Mouse (Mus musculus): ENCODE data around the gene Socs7. TPM values are rescaled to one million over a fixed set of nuclear protein-coding genes. Genes with fewer than 3 reads are reported as not detected.

The Socs7 gene
- polyA plus RNA-seq, 1 experiment from 2014 or later: 3.6 TPM

DNA sequence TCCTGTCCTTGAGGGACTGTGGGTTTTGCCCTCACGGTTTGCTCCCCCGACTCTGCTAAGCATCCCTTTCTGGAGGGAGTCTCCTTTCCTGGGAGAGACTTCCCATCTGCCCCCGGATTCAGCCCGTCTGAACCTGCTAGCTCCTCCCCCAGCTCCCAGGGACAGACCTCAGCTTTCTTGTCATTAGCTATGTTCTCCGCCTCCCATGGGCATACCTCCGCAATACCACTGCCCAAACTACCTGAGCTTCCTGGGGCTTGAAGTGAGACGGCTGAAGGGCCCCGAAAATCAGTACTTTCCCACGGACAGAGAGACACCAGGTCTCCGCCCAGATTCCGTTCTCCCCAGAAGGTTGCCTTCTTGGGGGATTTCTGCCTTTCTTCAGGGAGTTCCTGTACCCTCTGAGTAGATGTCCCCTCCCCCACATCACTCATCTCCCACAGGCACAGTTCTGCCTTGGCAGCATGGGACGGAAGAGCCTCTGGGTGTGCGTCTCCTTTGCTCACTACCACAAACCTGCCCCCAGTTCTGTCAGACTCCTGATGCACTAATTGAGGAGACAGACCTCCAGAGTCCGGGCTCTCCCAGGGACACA is 25.5 kb upstream of the Socs7 start:
- no peak overlapping the region for H3K27ac ChIP-seq (ENCODE audit: low read depth, low read length)
- no peaks in the 10 kb centered on the region for H3K4me1 ChIP-seq (replicated peaks; ENCODE audit: control insufficient read depth, insufficient read depth, low read length)
- H3K4me2 ChIP-seq (replicated peaks; ENCODE audit: low read depth, low read length): no peak overlapping the region
- ATAC-seq (ENCODE audit: low FRiP score) (no peak), DNase-seq (ENCODE audit: low spot score) (no peak)
- H3K36me3 ChIP-seq (ENCODE audit: control insufficient read depth, insufficient read depth, low read length): no peaks in the 10 kb centered on the region
- no peak overlapping the region for H3K4me3 ChIP-seq (ENCODE audit: low read depth, low read length)
- H3K27me3 ChIP-seq (ENCODE audit: control insufficient read depth, insufficient read depth, low read length): no peaks in the 10 kb centered on the region; the same call in 1 of the 2 replicates
- 70% methylated on average over 14 of the region's 14 CpGs for WGBS
- no peak overlapping the region for H3K9ac ChIP-seq (ENCODE audit: low read depth, low read length)
- no peaks in the 10 kb centered on the region for H3K9me3 ChIP-seq (ENCODE audit: control insufficient read depth, low read length)

DNA sequence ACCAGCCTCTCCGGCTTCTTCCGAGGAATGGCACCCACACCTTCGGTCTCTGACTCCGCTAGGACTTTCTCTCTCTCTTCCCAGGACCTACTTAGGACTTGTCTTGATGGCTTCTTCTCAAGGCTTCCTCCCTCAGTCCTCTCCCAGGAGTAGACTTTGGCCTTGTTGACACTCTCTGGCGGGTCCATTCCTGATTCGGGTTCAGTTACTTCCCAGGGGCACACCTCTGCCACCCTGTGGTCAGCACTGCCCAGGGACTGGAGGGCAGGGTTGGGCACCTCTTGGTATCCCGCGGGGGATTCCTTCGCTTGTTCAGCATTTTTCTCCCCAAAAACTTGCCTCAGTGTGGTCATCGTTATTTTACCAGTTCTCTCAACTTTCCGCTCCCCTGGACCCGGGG is 25.0 kb upstream of the Socs7 start:
- H3K4me1 ChIP-seq (replicated peaks; ENCODE audit: control insufficient read depth, insufficient read depth, low read length): no peaks in the 10 kb centered on the region
- no peak overlapping the region for H3K27ac ChIP-seq (ENCODE audit: low read depth, low read length)
- DNase-seq (ENCODE audit: low spot score) (no peak), ATAC-seq (ENCODE audit: low FRiP score) (no peak)
- H3K9ac ChIP-seq (ENCODE audit: low read depth, low read length): no peak overlapping the region
- no peaks in the 10 kb centered on the region for H3K36me3 ChIP-seq (ENCODE audit: control insufficient read depth, insufficient read depth, low read length)
- H3K4me3 ChIP-seq (ENCODE audit: low read depth, low read length): no peak overlapping the region
- WGBS: 87% methylated on average over 12 of the region's 12 CpGs
- no peak overlapping the region for H3K4me2 ChIP-seq (replicated peaks; ENCODE audit: low read depth, low read length)
- no peaks in the 10 kb centered on the region; the same call in 1 of the 2 replicates for H3K27me3 ChIP-seq (ENCODE audit: control insufficient read depth, insufficient read depth, low read length)
- H3K9me3 ChIP-seq (ENCODE audit: control insufficient read depth, low read length): no peaks in the 10 kb centered on the region

DNA sequence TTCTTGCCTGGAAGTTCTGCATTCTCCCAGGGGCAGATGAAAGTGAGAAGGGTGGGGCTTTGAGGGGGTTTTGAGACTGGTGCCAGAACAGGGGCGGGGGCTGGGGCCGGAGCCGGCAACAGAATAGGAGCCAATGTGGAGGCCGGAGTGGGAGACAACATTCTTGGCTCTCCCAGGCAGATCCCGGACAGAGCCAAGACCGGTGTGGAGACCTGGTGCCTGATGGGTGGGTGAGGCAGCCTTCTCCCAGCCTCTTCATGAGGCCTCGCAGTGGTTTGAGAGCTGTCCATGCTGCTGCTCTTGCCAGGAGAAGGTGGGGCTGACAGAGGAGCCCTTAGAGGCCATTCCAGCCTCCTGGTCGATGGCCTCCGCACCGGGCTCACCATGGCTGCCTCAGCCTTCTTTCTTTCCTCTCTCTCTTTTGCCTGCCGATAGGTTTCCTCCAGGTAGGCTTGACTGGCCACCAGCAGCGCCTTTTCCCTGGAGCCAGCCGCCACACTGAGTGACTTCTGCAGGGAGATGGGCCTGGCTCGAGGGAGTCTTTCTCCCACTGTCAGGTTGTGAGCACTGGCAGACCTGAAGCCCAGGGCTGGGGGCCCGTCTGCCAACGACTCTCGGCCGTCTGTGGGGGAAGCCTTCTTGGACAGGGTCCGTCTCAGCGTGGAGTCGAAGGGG is 23.9 kb upstream of the Socs7 start:
- H3K9me3 ChIP-seq (ENCODE audit: control insufficient read depth, low read length): no peaks in the 10 kb centered on the region

GRCm38 (mm10) chr11:97338977-97339315 is 23.4 kb upstream of the Socs7 start:
- no peak overlapping the region for H3K4me2 ChIP-seq (replicated peaks; ENCODE audit: low read depth, low read length)
- no peak overlapping the region for H3K27ac ChIP-seq (ENCODE audit: low read depth, low read length)
- no peak overlapping the region for H3K9ac ChIP-seq (ENCODE audit: low read depth, low read length)
- WGBS: 47% methylated on average over 17 of the region's 17 CpGs
- no peaks in the 10 kb centered on the region; the same call in 1 of the 2 replicates for H3K27me3 ChIP-seq (ENCODE audit: control insufficient read depth, insufficient read depth, low read length)
- ATAC-seq (ENCODE audit: low FRiP score) (no peak), DNase-seq (ENCODE audit: low spot score) (no peak)
- no peaks in the 10 kb centered on the region for H3K9me3 ChIP-seq (ENCODE audit: control insufficient read depth, low read length)
- no peak overlapping the region for H3K4me3 ChIP-seq (ENCODE audit: low read depth, low read length)
- H3K36me3 ChIP-seq (ENCODE audit: control insufficient read depth, insufficient read depth, low read length): no peaks in the 10 kb centered on the region
- 0 out of 2 replicates have a peak, but pooled peaks cover 3% of the 10 kb centered on the region for H3K4me1 ChIP-seq (replicated peaks; ENCODE audit: control insufficient read depth, insufficient read depth, low read length)

More for the DNA sequence above, 23.9 kb upstream of the Socs7 start:
- Histone ChIP-seq H3K27ac (ENCODE audit: low read depth, low read length) (no peak overlapping the region), H3K9ac (ENCODE audit: low read depth, low read length) (no peak overlapping the region), H3K4me3 (ENCODE audit: low read depth, low read length) (no peak overlapping the region), H3K4me2 (replicated peaks; ENCODE audit: low read depth, low read length) (no peak overlapping the region), H3K36me3 (ENCODE audit: control insufficient read depth, insufficient read depth, low read length) (no peaks in the 10 kb centered on the region), H3K27me3 (ENCODE audit: control insufficient read depth, insufficient read depth, low read length) (no peaks in the 10 kb centered on the region; the same call in 1 of the 2 replicates), H3K4me1 (replicated peaks; ENCODE audit: control insufficient read depth, insufficient read depth, low read length) (0 out of 2 replicates have a peak, but pooled peaks cover under 1% of the 10 kb centered on the region)
- no peak for DNase-seq (ENCODE audit: low spot score)
- ATAC-seq (ENCODE audit: low FRiP score): no peak
- WGBS: 44% methylated on average over 21 of the region's 21 CpGs

DNA sequence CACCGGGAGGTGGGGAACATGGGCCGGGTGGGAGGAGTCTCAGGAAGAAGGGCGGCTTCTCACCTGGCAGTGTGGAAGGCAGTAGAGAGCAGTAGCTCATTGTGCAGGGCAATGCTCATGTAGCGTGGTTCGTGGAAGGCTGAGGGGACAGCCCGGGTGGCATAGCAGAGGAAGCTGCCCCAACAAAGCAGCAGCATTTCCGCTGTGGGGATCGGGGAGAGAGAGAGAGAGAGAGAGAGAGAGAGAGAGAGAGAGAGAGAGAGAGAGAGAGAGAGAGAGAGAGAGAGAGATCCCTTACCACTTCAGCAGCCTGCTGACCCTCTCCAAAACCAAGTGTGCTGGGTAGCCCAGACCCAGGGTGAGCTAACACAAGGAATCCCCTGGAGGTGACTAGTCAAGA is 19.2 kb upstream of the Socs7 start:
- Histone ChIP-seq H3K36me3 (ENCODE audit: control insufficient read depth, insufficient read depth, low read length) (no peaks in the 10 kb centered on the region), H3K4me1 (replicated peaks; ENCODE audit: control insufficient read depth, insufficient read depth, low read length) (0 out of 2 replicates have a peak, but pooled peaks cover 3% of the 10 kb centered on the region), H3K27me3 (ENCODE audit: control insufficient read depth, insufficient read depth, low read length) (no peaks in the 10 kb centered on the region; the same call in 1 of the 2 replicates), H3K27ac (ENCODE audit: low read depth, low read length) (no peak overlapping the region), H3K4me2 (replicated peaks; ENCODE audit: low read depth, low read length) (no peak overlapping the region), H3K4me3 (ENCODE audit: low read depth, low read length) (no peak overlapping the region), H3K9ac (ENCODE audit: low read depth, low read length) (no peak overlapping the region), H3K9me3 (ENCODE audit: control insufficient read depth, low read length) (no peaks in the 10 kb centered on the region)
- ATAC-seq (ENCODE audit: low FRiP score) (no peak), DNase-seq (ENCODE audit: low spot score) (no peak)
- 52% methylated on average over 8 of the region's 8 CpGs for WGBS

- Histone ChIP-seq H3K27ac (ENCODE audit: low read depth, low read length) (no peak overlapping the region), H3K4me3 (ENCODE audit: low read depth, low read length) (no peak overlapping the region)
- WGBS: 25% methylated on average over 17 of the region's 17 CpGs
Measured at GRCm38 (mm10) chr11:97343619-97344018, 18.7 kb upstream of the Socs7 start.

GRCm38 (mm10) chr11:97345446-97345845 is 16.9 kb upstream of the Socs7 start:
- Histone ChIP-seq H3K27ac (ENCODE audit: low read depth, low read length) (no peak overlapping the region), H3K27me3 (ENCODE audit: control insufficient read depth, insufficient read depth, low read length) (no peaks in the 10 kb centered on the region), H3K4me1 (replicated peaks; ENCODE audit: control insufficient read depth, insufficient read depth, low read length) (peaks cover 6% of the 10 kb centered on the region; the same call in 1 of the 2 replicates), H3K4me2 (replicated peaks; ENCODE audit: low read depth, low read length) (no peak overlapping the region), H3K4me3 (ENCODE audit: low read depth, low read length) (no peak overlapping the region), H3K9ac (ENCODE audit: low read depth, low read length) (no peak overlapping the region), H3K9me3 (ENCODE audit: control insufficient read depth, low read length) (no peaks in the 10 kb centered on the region), H3K36me3 (ENCODE audit: control insufficient read depth, insufficient read depth, low read length) (no peaks in the 10 kb centered on the region)
- ATAC-seq (ENCODE audit: low FRiP score) (no peak), DNase-seq (ENCODE audit: low spot score) (no peak)
- WGBS: 80% methylated on average over 10 of the region's 10 CpGs

More at GRCm38 (mm10) chr11:97343619-97344018, 18.7 kb upstream of the Socs7 start:
- H3K4me2 ChIP-seq (replicated peaks; ENCODE audit: low read depth, low read length): no peak overlapping the region
- no peaks in the 10 kb centered on the region for H3K9me3 ChIP-seq (ENCODE audit: control insufficient read depth, low read length)
- no peak overlapping the region for H3K9ac ChIP-seq (ENCODE audit: low read depth, low read length)
- ATAC-seq (ENCODE audit: low FRiP score) (no peak), DNase-seq (ENCODE audit: low spot score) (peak; percentile 34)
- 0 out of 2 replicates have a peak, but pooled peaks cover 3% of the 10 kb centered on the region for H3K4me1 ChIP-seq (replicated peaks; ENCODE audit: control insufficient read depth, insufficient read depth, low read length)
- H3K27me3 ChIP-seq (ENCODE audit: control insufficient read depth, insufficient read depth, low read length): no peaks in the 10 kb centered on the region; the same call in 1 of the 2 replicates
- H3K36me3 ChIP-seq (ENCODE audit: control insufficient read depth, insufficient read depth, low read length): no peaks in the 10 kb centered on the region

DNA sequence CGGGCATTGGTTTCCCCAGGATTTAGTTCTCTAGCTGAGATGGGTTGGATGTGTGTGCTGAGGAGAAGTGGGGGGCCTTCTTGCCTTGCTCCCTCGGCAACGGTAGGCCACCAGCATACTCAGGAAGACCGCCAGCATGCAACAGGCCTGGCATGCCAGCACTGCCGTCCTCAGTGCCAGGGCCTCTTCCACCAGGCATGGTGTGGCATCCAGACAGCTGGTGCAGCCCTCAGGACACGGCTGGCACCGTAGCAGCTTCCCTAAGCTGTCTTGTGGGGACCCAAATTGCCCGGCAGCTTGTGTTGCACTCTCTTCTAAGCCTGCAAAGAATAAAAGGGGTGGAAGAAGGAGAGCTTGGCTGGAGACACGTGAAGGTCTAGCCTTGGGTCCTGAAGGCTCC is 16.0 kb upstream of the Socs7 start:
- no peak for ATAC-seq (ENCODE audit: low FRiP score)
- no peaks in the 10 kb centered on the region for H3K36me3 ChIP-seq (ENCODE audit: control insufficient read depth, insufficient read depth, low read length)
- 83% methylated on average over 9 of the region's 9 CpGs for WGBS
- no peak overlapping the region for H3K4me2 ChIP-seq (replicated peaks; ENCODE audit: low read depth, low read length)
- peaks cover 6% of the 10 kb centered on the region for H3K4me1 ChIP-seq (replicated peaks; ENCODE audit: control insufficient read depth, insufficient read depth, low read length)
- DNase-seq (ENCODE audit: low spot score): no peak
- no peak overlapping the region for H3K4me3 ChIP-seq (ENCODE audit: low read depth, low read length)
- no peaks in the 10 kb centered on the region for H3K9me3 ChIP-seq (ENCODE audit: control insufficient read depth, low read length)
- no peaks in the 10 kb centered on the region for H3K27me3 ChIP-seq (ENCODE audit: control insufficient read depth, insufficient read depth, low read length)
- H3K9ac ChIP-seq (ENCODE audit: low read depth, low read length): no peak overlapping the region
- H3K27ac ChIP-seq (ENCODE audit: low read depth, low read length): no peak overlapping the region

- peaks cover 6% of the 10 kb centered on the region for H3K4me1 ChIP-seq (replicated peaks; ENCODE audit: control insufficient read depth, insufficient read depth, low read length)
- no peaks in the 10 kb centered on the region for H3K27me3 ChIP-seq (ENCODE audit: control insufficient read depth, insufficient read depth, low read length)
- no peak overlapping the region for H3K9ac ChIP-seq (ENCODE audit: low read depth, low read length)
- no peak overlapping the region for H3K4me3 ChIP-seq (ENCODE audit: low read depth, low read length)
- ATAC-seq (ENCODE audit: low FRiP score) (no peak), DNase-seq (ENCODE audit: low spot score) (no peak)
- H3K9me3 ChIP-seq (ENCODE audit: control insufficient read depth, low read length): no peaks in the 10 kb centered on the region
- H3K27ac ChIP-seq (ENCODE audit: low read depth, low read length): no peak overlapping the region
- WGBS: 84% methylated on average over 9 of the region's 9 CpGs
- H3K4me2 ChIP-seq (replicated peaks; ENCODE audit: low read depth, low read length): no peak overlapping the region
- no peaks in the 10 kb centered on the region for H3K36me3 ChIP-seq (ENCODE audit: control insufficient read depth, insufficient read depth, low read length)
Measured at GRCm38 (mm10) chr11:97347291-97347690, 15.1 kb upstream of the Socs7 start.

All from hindbrain, embryonic 11.5 days (tissue).